Mouse (Mus musculus) lung, adult 2 months (tissue): ENCODE data around the gene Ngp.

Source experiments
- CTCF ChIP-seq: fragments of 200-500 bp; IDR thresholded peaks from 2 replicates; pipeline ENCODE4 v1.5.1; 2011; ENCODE audit warnings: mild to moderate bottlenecking, low read length, control low read depth; ENCODE audit not compliant: insufficient read depth
- POLR2A ChIP-seq: fragments of 200-500 bp; IDR thresholded peaks from 2 replicates; pipeline ENCODE4 v1.6.1; 2011; ENCODE audit warnings: low read depth, mild to moderate bottlenecking, control low read depth, low read length, borderline replicate concordance; ENCODE audit errors: extremely low read depth

- TF ChIP-seq CTCF: no peak
- no peak for TF ChIP-seq POLR2A
Observed at GRCm38 (mm10) chr9:110412926-110413325, 6.6 kb upstream of the Ngp start.
